Mouse (Mus musculus) kidney, embryonic 14.5 days (tissue): ENCODE measurements around the gene Smcr8. TPM values are rescaled to one million over a fixed set of nuclear protein-coding genes. Genes with fewer than 3 reads are reported as not detected.
A peak's percentile ranks its signal among the peaks of the same experiment; 100 is the strongest.
"Not testable (repeated sequence)": the region's sequence is repeated elsewhere in the genome, so short reads cannot be mapped to it uniquely, and the experiment has no call there.

Experiments used
- ATAC-seq: fragments of 200-750 bp; cut with Nextera tagmentation; 2 replicates; pipeline ENCODE4 v1.8.0; 2017; ENCODE audit warnings: moderate number of reproducible peaks, mild to moderate bottlenecking, moderate TSS enrichment, moderate library complexity; ENCODE audit not compliant: low FRiP score, low TSS enrichment
- H3K27ac ChIP-seq: fragments of 300-500 bp; sonication (generic); 2 replicates; pipeline ENCODE4 v1.5.1; 2014; ENCODE audit warnings: low read depth, mild to moderate bottlenecking, low read length, moderate library complexity, mixed read lengths
- H3K27me3 ChIP-seq: fragments of 300-500 bp; sonication (generic); 2 replicates; pipeline ENCODE4 v1.6.1; 2014; ENCODE audit warnings: mild to moderate bottlenecking, low read length; ENCODE audit not compliant: control insufficient read depth, insufficient read depth
- H3K36me3 ChIP-seq: fragments of 300-500 bp; sonication (generic); 2 replicates; pipeline ENCODE4 v1.6.1; 2014; ENCODE audit warnings: low read length, mixed read lengths; ENCODE audit not compliant: control insufficient read depth, insufficient read depth
- H3K4me1 ChIP-seq: fragments of 300-500 bp; sonication (generic); 2 replicates; pipeline ENCODE4 v1.6.1; 2014; ENCODE audit warnings: low read length, mixed read lengths; ENCODE audit not compliant: control insufficient read depth, insufficient read depth
- H3K4me2 ChIP-seq: fragments of 300-500 bp; sonication (generic); replicated peaks from 2 replicates; pipeline ENCODE4 v1.6.1; 2014; ENCODE audit warnings: low read depth, mild to moderate bottlenecking, low read length
- H3K4me3 ChIP-seq: fragments of 300-500 bp; sonication (generic); 2 replicates; pipeline ENCODE4 v1.5.1; 2014; ENCODE audit warnings: mild to moderate bottlenecking, low read length
- H3K9ac ChIP-seq: fragments of 300-500 bp; sonication (generic); 2 replicates; pipeline ENCODE4 v1.6.1; 2014; ENCODE audit warnings: low read depth, mild to moderate bottlenecking, low read length, moderate library complexity
- H3K9me3 ChIP-seq: fragments of 300-500 bp; sonication (generic); 2 replicates; pipeline ENCODE4 v1.6.1; 2016; ENCODE audit warnings: low read length; ENCODE audit not compliant: control insufficient read depth
- WGBS: fragments of 180-500 bp; shearing (Covaris S2); extraction: QIAGEN DNeasy Blood & Tissue Kit; methylation state at CpG from one replicate; pipeline ENCODE4 v1.1.7; 2014; 5-methylcytosine and 5-hydroxymethylcytosine counted together
- polyA plus RNA-seq: library from polyadenylated mRNA; unstranded; fragments of >200 nt; fragmentation: Nextera tagmentation; extraction: Ambion mirVana; gene quantifications from 2 replicates; pipeline ENCODE4 v1.2.1, GENCODE M21; 2014

Smcr8 gene
- polyA plus RNA-seq, 1 experiment from 2014 or later = 8.2 TPM

DNA sequence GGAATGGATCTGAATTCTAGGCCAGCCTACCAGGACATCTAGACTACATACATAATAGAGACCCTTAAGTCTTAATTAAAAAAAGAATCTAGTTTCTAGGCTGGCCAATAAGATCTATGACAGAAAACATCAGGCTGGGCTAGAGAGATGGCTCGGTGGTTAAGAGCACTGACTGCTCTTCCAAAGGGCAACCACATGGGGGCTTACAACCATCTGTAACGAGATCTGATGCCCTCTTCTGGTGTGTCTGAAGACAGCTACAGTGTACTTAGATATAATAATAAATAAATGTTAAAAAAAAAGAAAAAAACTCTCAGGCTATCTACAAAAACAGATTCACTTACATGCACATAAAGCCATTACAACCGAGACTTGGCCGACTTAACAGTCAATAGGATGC is 22.7 kb downstream of the Smcr8 start:
- ATAC-seq = no peak
- Histone ChIP-seq H3K4me2 (no peak overlapping the region), H3K27ac (no peak overlapping the region), H3K36me3 (peaks cover 52% of the 10 kb centered on the region), H3K4me3 (no peak overlapping the region), H3K27me3 (no peaks in the 10 kb centered on the region), H3K9ac (no peak overlapping the region), H3K4me1 (no peaks in the 10 kb centered on the region), H3K9me3 (no peaks in the 10 kb centered on the region)
- 92% methylated on average over 4 of the region's 4 CpGs for WGBS

- H3K4me3 ChIP-seq = no peak overlapping the region
- H3K36me3 ChIP-seq = peaks cover 50% of the 10 kb centered on the region
- H3K27ac ChIP-seq = no peak overlapping the region
- no peak overlapping the region for H3K9ac ChIP-seq
- no peaks in the 10 kb centered on the region for H3K4me1 ChIP-seq
- H3K4me2 ChIP-seq = no peak overlapping the region
- H3K9me3 ChIP-seq = no peaks in the 10 kb centered on the region
- WGBS = 76% methylated on average over 1 of the region's 1 CpGs
- ATAC-seq = no peak
- no peaks in the 10 kb centered on the region for H3K27me3 ChIP-seq
Measured at GRCm38 (mm10) chr11:60800892-60801291, 23.6 kb downstream of the Smcr8 start.

DNA sequence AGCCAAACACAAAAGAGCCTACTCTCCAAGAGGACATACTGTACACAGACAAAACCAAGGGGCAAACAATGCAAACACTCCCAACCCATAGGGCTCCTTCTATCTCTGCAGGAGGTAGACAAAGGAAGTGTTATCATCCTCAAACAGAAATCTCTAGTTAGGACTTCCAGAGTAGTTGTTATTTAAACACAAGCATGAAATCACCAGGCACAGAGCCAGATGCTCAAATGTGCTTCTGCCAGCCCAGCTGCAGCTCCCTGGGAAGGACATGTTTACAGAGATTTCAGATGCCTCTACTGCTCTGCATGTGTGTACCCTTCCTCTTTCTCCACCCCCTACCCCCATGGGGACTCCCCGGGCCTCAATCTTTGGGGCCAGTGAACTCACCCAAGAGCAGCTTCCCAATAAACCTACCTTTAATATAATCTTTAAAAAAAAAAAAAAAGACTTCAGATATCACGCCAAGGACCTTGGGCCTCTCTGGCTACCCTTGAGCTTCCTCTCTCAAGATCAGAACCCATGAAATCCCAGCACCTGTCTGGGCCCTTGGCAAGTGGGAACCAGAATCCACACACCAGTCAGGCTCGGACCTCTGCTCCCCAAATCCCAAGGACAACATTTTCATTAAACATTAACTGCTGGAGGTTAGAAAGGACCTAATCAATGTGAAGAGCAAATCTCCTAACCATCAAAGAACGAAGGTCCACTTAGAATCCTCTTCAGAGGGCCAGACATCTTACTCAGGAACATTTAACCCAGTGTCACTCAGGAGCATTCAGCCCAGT is 31.2 kb downstream of the Smcr8 start:
- H3K4me1 ChIP-seq = peaks cover 14% of the 10 kb centered on the region
- no peak overlapping the region for H3K27ac ChIP-seq
- no peak overlapping the region for H3K4me3 ChIP-seq
- H3K9me3 ChIP-seq = no peaks in the 10 kb centered on the region
- H3K36me3 ChIP-seq = peaks cover 3% of the 10 kb centered on the region; the same call in 1 of the 2 replicates
- H3K4me2 ChIP-seq = no peak overlapping the region; the same call in 1 of the 2 replicates
- ATAC-seq = no peak
- 72% methylated on average over 4 of the region's 4 CpGs for WGBS
- no peak overlapping the region for H3K9ac ChIP-seq
- no peaks in the 10 kb centered on the region for H3K27me3 ChIP-seq

- no peaks in the 10 kb centered on the region for H3K27me3 ChIP-seq
- H3K4me2 ChIP-seq = peak overlapping the region; percentile 56
- ATAC-seq = no peak
- peak overlapping the region; percentile 7; the same call in 1 of the 2 replicates for H3K27ac ChIP-seq
- WGBS = 40% methylated on average over 1 of the region's 1 CpGs
- peak overlapping the region; percentile 25; the same call in 1 of the 2 replicates for H3K9ac ChIP-seq
- H3K36me3 ChIP-seq = no peaks in the 10 kb centered on the region; the same call in 1 of the 2 replicates
- H3K4me1 ChIP-seq = peaks cover 14% of the 10 kb centered on the region
- no peaks in the 10 kb centered on the region for H3K9me3 ChIP-seq
- H3K4me3 ChIP-seq = peak overlapping the region; percentile 39
Measured at GRCm38 (mm10) chr11:60809546-60809945, 32.2 kb downstream of the Smcr8 start.

DNA sequence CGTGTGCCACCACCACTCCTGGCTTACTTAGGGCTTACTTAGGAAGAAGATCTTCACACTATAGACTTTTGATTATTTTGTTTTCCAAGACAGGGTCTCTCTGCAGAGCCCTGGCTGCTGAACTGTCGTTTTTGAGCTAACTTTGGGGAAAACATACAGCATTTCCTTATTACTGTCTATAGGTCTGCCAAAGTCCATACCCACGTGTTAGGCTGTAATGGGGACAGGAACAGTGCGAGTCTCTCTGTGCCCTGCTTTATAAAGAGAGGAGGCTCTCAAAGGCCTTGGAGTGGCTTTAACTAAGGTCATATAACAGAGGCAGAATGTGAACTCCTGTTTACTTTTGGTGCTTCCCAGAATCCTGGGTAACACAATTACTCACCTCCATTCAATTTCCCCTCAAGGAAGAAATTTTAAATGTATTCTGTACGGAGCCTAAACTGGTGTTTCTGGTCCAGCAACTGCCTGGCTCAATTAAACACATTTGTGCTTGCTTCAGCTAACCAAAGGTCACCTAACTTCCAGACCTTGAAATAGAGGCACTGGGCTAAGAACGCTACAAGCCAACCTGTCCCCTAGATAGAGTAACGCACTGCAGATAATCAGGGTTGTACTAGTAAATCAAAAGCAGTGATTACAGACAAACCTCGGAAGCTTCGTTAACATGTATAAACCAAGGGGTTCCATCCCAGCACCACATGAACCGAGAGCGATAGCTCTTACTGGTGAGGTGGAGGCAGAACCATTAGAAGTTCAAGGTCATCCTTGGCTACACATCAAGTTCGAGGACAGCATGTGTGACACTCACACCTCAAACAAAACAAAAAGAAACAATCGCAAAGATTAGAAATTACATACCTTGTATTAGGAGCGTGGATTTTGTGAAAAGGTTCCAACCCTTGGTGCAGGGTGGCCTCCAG is 33.0 kb downstream of the Smcr8 start:
- Histone ChIP-seq H3K27ac (peak overlapping the region; percentile 45; the same call in 1 of the 2 replicates), H3K4me3 (peak overlapping the region; percentile 39), H3K9me3 (no peaks in the 10 kb centered on the region), H3K4me1 (peaks cover 14% of the 10 kb centered on the region), H3K36me3 (no peaks in the 10 kb centered on the region; the same call in 1 of the 2 replicates), H3K4me2 (peak overlapping the region; percentile 56), H3K27me3 (no peaks in the 10 kb centered on the region), H3K9ac (peak overlapping the region; percentile 25; the same call in 1 of the 2 replicates)
- ATAC-seq = 0 out of 2 replicates have a peak, but pooled peaks have one; percentile 2
- 9% methylated on average over 14 of the region's 14 CpGs for WGBS

GRCm38 (mm10) chr11:60811054-60811460 is 33.7 kb downstream of the Smcr8 start:
- peak; percentile 99 for ATAC-seq
- no peak overlapping the region for H3K27ac ChIP-seq
- under 1% methylated on average over 29 of the region's 29 CpGs for WGBS

GRCm38 (mm10) chr11:60811618-60812017 is 34.3 kb downstream of the Smcr8 start, which contains the start of gene Shmt1:
Gene Shmt1, minus strand, starts transcription at chr11:60811718.
- not testable (repeated sequence) for H3K9me3 ChIP-seq, H3K36me3 ChIP-seq, ATAC-seq, H3K27me3 ChIP-seq
- Histone ChIP-seq H3K4me3 (peak within 1 kb of the TSS; percentile 39), H3K4me1 (peaks cover 14% of the 10 kb centered on the region), H3K4me2 (peak within 1 kb of the TSS; percentile 56), H3K27ac (0 out of 2 replicates have a peak within 1 kb of the TSS, but pooled peaks have one; percentile 45), H3K9ac (peak within 1 kb of the TSS; percentile 25)
- 30% methylated on average over 6 of the region's 6 CpGs for WGBS

More at GRCm38 (mm10) chr11:60811054-60811460, 33.7 kb downstream of the Smcr8 start:
- H3K36me3 ChIP-seq = no peaks in the 10 kb centered on the region; the same call in 1 of the 2 replicates
- H3K4me1 ChIP-seq = peaks cover 14% of the 10 kb centered on the region
- peak overlapping the region; percentile 39 for H3K4me3 ChIP-seq
- H3K4me2 ChIP-seq = peak overlapping the region; percentile 56
- H3K27me3 ChIP-seq = no peaks in the 10 kb centered on the region
- H3K9me3 ChIP-seq = no peaks in the 10 kb centered on the region
- H3K9ac ChIP-seq = peak overlapping the region; percentile 25

DNA sequence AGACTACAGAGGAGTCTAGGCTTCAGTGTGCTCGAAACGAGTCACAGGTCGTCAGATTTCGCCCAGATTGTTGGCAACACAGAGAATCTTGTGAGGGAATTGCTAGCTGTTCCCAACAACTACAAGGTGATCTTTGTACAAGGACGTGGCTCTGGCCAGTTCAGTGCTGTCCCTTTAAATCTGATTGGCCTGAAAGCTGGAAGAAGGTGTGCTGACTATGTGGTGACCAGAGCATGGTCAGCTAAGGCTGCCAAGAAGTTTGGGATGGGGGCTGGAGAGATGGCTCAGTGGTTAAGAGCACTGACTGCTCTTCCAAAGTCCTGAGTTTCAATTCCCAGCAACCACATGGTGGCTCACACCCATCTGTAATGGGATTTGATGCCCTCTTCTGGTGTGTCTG is 39.1 kb downstream of the Smcr8 start:
- no peak for ATAC-seq
- no peaks in the 10 kb centered on the region for H3K4me1 ChIP-seq
- H3K9ac ChIP-seq = no peak overlapping the region
- no peak overlapping the region for H3K4me3 ChIP-seq
- no peaks in the 10 kb centered on the region for H3K9me3 ChIP-seq
- no peak overlapping the region for H3K4me2 ChIP-seq
- H3K27me3 ChIP-seq = no peaks in the 10 kb centered on the region
- no peak overlapping the region for H3K27ac ChIP-seq
- 73% methylated on average over 5 of the region's 5 CpGs for WGBS
- no peaks in the 10 kb centered on the region for H3K36me3 ChIP-seq
